Mouse (Mus musculus): ENCODE data around the gene Smim20.

DNA sequence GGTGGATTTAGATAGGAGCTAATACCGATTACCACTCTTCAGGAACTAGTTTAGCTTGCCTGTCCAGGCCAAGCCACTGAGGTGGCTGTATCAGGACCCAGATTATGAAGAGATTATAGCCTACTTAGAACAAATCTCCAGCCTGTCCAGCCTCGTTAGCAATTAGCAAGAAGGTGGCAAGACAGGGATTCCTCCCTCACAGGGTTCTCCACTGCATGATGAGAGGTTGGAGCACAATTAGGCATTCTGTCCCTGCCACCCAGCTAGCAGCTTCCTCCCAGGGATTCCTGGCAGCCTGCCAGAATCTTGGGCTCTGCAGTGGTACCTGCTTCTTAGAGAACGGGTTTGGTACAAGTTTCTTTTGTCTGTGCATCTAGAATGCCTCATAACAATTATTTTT lies 8.5 kb downstream of the Smim20 start:
- TF ChIP-seq POLR2A (IDR thresholded peaks at IDR 0.05; ENCODE audit: insufficient read depth, low read depth, low read length) (no peak), CTCF (IDR thresholded peaks at IDR 0.05; ENCODE audit: insufficient read depth, low read depth, low read length) (no peak)

Data from olfactory bulb, adult 2 months (tissue).